Mouse (Mus musculus) layer of hippocampus, adult 2 months (tissue): ENCODE data around the gene Pcsk6. TPM values are rescaled to one million over a fixed set of nuclear protein-coding genes. Genes with fewer than 3 reads are reported as not detected.
"Not testable (repeated sequence)": the region's sequence is repeated elsewhere in the genome, so short reads cannot be mapped to it uniquely, and the experiment has no call there.

Experiments
- DNase-seq, 2 experiments: peaks; one replicate each; pipeline ENCODE4 v3.0.0; 2022; ENCODE audit warnings: low spot score in 2 of 2
- H3K27ac ChIP-seq: fragments of 200-600 bp; 2 replicates; pipeline ENCODE4 v1.8.1; 2022
- H3K4me3 ChIP-seq: fragments of 200-600 bp; 2 replicates; pipeline ENCODE4 v1.8.1; 2022; ENCODE audit warnings: mild to moderate bottlenecking
- CTCF ChIP-seq: fragments of 200-600 bp; conservative IDR thresholded peaks from 2 replicates; pipeline ENCODE4 v1.8.1; 2022; ENCODE audit warnings: antibody characterized with exemption, mild to moderate bottlenecking, moderate library complexity
- total RNA-seq, 2 experiments: library from RNA; stranded (reverse); gene quantifications; 2 replicates each; pipeline ENCODE4 v1.2.3; 2021

Pcsk6 gene
- total RNA-seq, 2 experiments from 2014 or later, result 16.4 to 17.1 TPM

- Histone ChIP-seq H3K27ac (no peak overlapping the region), H3K4me3 (no peak overlapping the region)
- no peak for TF ChIP-seq CTCF
- no peak for DNase-seq
Observed at GRCm38 (mm10) chr7:65918431-65918830, 56.9 kb downstream of the Pcsk6 start.

DNA sequence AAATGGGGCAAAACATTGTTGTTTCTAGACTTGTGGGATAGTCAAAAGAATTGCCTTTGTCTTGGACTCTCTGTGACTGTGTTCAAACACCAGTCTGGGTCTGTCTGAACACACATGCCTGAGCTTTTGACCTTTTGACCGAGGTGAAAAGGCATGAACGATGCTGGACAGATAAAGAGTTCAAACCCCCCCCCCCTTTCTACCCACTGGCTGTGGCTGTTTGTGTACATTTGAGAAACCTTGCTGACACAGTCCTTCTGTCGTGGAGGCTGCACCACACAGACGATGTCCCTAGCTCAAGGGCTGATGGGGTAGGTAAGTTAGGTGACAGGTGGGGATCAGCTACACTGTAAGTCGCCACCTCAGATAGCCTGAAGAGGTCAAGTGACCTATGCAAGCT, 67.9 kb downstream of the Pcsk6 start:
- DNase-seq, result no peak
- H3K4me3 ChIP-seq, result no peak overlapping the region
- no peak for TF ChIP-seq CTCF
- no peak overlapping the region for H3K27ac ChIP-seq

DNA sequence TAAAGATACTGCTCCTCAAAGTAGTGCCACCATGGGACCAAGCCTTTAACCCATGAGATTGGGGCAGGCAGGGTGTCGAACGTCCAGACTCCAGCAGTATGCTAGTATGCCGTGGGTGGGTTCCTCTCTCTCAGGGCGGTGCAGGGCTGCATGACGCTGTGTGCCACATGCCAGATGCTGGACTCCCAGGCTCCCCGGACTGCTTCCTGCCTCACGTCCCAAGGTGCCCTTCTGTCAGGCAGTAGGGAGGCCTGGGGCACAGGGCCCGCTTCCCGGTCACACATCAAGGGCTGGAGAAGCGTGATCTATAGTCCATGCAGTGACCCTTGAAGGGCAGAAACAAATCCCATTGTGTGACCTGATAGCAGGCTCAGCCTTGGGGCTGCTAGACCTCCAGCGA, 68.9 kb downstream of the Pcsk6 start:
- Histone ChIP-seq H3K4me3 (no peak overlapping the region), H3K27ac (no peak overlapping the region)
- DNase-seq, result no peak
- no peak for TF ChIP-seq CTCF

GRCm38 (mm10) chr7:65934238-65934970, 72.9 kb downstream of the Pcsk6 start:
- not testable (repeated sequence) for H3K27ac ChIP-seq, H3K4me3 ChIP-seq, DNase-seq

- no peak for DNase-seq
- peak; percentile 69 for TF ChIP-seq CTCF
- Histone ChIP-seq H3K27ac (no peak overlapping the region), H3K4me3 (no peak overlapping the region)
Observed at GRCm38 (mm10) chr7:65935211-65935610, 73.7 kb downstream of the Pcsk6 start.

- H3K4me3 ChIP-seq, result no peak overlapping the region
- no peak for DNase-seq
- no peak overlapping the region for H3K27ac ChIP-seq
- TF ChIP-seq CTCF, result no peak
Observed at GRCm38 (mm10) chr7:65940988-65941387, 79.5 kb downstream of the Pcsk6 start.

DNA sequence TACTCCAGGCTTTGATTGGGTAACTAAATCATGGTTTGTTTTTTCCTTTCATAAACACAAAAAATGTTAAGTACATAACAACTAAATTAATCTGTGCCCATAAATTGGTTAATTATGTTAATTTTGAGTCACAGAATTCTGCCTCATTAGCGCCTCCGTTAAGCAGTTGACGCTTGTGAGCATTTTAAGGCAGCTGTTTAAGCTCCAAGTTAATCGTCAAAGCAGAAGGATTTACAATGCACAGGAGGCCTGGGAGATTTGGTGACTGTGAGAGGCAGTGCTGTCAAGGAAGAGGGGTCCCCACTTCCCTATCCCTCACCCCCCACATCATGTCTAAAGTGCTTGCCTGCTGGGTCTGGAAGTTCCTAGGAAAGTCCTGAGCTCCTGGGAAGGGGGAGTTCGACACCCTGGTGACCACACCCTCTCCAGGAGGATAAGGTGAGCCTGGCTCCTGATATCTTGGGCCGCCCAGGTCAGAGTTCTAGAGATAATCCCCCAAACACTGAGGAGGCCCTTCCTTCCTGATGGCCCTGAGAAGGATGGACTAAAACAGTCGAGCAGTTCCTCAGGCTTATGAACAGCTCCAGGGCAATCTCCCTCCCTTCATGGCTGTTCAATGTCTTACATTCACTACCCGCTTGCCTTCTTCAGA, 83.9 kb downstream of the Pcsk6 start:
- DNase-seq, result no peak
- no peak for TF ChIP-seq CTCF
- Histone ChIP-seq H3K27ac (no peak overlapping the region), H3K4me3 (no peak overlapping the region)

DNA sequence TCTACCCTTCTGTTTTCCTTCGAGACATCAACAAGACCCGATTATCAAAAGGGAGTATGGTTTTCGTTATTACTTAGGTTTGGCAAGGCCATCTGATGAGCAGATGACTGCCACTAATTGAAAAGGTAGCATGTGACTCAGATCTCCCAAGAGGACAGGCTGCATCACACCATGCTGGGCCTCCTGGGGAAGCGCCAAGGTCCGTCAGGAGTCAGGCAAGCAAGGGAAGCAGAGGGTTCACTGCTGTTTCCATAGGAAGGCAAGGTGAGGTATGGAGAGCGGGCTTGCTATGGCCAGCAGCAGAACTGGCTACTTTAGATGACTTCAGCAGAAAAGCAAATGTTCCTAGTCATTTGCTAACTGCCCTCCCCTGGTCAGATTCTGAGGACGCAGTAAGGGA, 84.9 kb downstream of the Pcsk6 start:
- no peak for TF ChIP-seq CTCF
- Histone ChIP-seq H3K27ac (no peak overlapping the region), H3K4me3 (no peak overlapping the region)
- DNase-seq, result no peak

GRCm38 (mm10) chr7:65948891-65949290, 87.4 kb downstream of the Pcsk6 start:
- no peak for TF ChIP-seq CTCF
- H3K27ac ChIP-seq, result no peak overlapping the region
- H3K4me3 ChIP-seq, result no peak overlapping the region
- no peak for DNase-seq

DNA sequence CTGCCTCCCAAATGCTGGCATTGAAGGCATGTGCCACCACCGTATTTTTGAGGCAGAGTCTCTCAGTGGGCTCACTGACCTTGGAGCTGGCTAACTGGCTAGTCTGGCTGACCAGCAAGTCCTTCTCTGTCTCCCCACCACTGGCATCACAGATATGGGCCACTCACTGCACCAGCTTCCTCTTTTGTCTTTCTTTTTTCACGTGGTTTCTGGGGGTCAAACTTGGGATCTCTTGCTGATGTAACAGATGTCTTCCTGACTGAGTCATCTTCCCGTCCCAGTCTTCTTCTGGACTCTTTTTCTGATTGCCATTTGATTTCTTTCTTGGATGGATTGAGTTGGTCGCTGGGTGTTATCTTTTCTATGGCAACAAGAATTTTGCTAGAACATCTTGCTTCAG, 93.0 kb downstream of the Pcsk6 start:
- Histone ChIP-seq H3K4me3 (no peak overlapping the region), H3K27ac (no peak overlapping the region)
- no peak for DNase-seq
- no peak for TF ChIP-seq CTCF

DNA sequence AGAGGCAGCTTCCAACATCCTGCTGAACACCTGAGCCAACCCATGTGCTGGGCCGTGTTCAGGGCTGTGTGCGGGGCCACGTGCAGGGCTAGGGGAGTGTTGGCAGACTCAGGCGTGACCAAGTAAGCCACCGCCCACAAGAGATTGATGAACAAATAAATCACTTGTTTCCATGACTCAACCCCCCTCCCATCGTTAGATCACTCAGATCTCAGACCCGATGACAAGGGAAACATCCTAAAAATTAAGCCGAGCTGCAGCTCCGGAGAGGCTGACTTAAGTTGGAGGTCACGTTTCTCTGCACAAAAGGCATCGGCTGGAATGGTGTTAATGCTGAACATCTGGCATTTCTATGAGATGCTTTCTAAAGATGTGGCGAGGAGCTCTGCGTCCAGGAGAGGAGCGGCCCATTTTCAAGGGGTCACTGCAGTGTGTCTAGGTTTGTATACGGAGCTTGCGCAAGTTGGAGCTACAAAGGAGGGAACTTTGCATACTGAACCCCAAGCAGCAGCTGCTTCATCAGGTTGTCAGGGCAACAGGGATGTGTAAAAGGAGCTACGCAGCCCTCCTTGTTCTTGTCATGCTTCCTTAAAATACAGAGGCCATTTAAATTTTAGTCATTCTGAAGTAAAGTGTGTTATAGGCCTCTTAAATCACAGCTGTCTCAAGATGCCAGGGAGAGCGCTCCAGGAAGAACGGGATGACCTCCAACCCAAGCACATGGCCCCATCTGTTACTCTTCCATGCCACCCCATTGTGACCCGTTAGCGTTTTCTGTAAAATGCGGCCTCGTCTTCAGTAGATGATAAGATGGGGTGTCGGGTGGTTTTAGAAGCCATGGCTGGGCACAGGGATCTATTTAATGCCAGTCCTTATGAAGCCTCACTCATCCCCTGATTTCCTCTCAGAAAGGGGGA, 94.0 kb downstream of the Pcsk6 start:
- Histone ChIP-seq H3K27ac (no peak overlapping the region), H3K4me3 (no peak overlapping the region)
- no peak for TF ChIP-seq CTCF
- DNase-seq, result peak; percentile 27 to 37

- Histone ChIP-seq H3K4me3 (no peak overlapping the region), H3K27ac (no peak overlapping the region)
- no peak for DNase-seq
- no peak for TF ChIP-seq CTCF
Observed at GRCm38 (mm10) chr7:65957245-65957644, 95.7 kb downstream of the Pcsk6 start.

DNA sequence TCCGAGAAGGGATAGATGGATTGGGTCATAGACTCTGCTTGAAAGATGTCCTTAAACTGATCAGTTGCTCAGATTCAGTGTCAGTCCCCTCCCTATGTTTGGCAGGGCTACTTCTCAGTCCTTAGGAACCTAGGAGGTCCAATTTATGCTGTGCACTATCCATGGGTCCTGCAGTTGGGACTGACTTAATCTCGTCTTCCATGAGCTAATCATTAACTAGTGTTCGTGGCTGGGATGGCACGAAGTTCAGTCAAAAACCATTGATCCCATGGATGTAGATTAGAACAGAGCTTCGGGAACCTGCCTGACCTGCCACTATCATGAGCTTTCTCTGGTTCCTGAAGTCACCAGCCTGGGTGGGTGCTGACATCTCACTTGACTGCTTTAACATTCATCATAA, 96.6 kb downstream of the Pcsk6 start:
- H3K27ac ChIP-seq, result no peak overlapping the region
- DNase-seq, result no peak
- no peak overlapping the region for H3K4me3 ChIP-seq
- no peak for TF ChIP-seq CTCF
